Mouse (Mus musculus) adrenal gland, adult (tissue): ENCODE measurements at regions not wholly inside any gene's neighbourhood (a gene's known extent, or its start where the extent isn't known, plus 50 kb on each side); places are given as distances from the start of the nearest gene placed in this dataset.

Experiments used
- DNase-seq, 2 experiments: peaks; one replicate each; pipeline ENCODE4 v3.0.0; 2022 to 2023; ENCODE audit warnings: low spot score in 1 of 2; ENCODE audit not compliant: inconsistent age in 2 of 2

DNA sequence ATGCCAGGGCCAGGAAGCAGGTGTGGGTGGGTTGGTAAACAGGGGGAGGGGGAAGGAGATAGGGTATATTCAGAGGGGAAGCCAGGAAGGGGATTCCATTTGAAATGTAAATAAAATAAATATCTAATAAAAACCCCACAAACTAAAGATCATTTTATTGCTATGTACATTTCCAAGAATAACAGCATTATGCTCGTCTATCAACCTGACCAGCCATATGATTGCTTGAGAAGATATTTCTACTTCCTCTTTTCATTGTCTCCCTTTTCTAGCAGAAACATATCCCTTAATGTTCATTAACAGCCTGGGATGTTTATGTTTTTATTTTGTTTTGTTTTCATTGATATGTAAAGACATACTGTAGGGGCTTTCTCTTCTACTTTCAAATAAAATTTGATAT is 202.6 kb downstream of the Slitrk5 start:
- DNase-seq: no peak

DNA sequence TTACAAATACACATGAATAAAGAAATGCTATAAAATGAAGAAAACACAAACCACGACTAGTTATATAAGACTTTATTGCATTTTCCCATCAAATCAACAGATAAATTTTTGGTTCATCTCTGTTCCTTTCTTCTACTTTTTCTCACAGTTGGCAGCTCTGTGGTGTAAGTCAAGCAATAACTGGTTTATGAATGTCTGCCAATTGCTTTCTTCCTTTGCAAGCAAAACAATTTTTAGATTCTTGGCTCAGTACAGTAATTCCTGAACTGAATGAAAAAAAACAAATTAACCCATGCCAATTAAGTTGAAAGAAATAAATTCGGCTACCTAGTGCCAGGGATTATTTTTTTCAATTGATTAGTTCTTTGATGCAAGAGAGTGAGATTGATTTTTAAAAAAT is 203.1 kb downstream of the Slitrk5 start:
- no peak for DNase-seq

DNA sequence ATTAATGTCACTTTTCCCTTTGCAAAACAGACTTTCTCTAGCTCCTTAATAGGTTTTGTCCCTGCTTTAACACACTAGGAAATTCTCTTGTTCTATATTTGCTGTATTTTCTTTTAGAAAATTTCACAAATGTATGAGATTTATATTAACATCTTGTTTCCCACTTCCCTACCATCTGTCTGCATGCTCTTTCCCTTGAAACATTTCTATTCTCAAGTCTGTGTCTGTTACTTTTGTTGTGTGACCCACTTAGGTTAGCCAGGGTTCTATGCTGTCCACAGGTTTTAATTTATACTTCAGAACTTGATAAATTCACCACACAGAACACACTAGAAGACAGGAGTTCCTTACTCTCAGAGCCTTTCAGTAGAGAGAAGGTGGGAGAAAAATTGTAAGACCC is 209.1 kb downstream of the Slitrk5 start:
- DNase-seq: no peak

DNA sequence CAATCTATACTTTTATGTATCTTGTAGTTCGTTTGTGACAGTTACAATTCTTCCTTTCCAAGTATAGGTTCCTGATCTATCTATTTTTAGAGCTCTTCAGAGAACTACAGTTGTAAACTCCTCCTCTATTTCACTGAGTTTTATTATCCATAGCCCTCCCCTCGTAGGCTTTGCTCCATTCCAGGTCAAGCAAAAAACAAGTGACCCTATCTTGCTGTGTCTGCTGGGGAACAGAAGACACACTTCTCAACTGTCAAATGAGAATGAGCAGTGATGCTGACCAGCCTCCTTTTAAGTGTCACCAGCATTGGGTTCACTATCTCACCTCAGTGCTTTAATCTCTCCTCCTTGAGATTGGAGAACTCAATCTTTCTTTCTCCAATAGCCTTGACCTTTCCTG is 212.8 kb downstream of the Slitrk5 start:
- peak in 1 of 2 experiments; percentile 5 for DNase-seq

DNA sequence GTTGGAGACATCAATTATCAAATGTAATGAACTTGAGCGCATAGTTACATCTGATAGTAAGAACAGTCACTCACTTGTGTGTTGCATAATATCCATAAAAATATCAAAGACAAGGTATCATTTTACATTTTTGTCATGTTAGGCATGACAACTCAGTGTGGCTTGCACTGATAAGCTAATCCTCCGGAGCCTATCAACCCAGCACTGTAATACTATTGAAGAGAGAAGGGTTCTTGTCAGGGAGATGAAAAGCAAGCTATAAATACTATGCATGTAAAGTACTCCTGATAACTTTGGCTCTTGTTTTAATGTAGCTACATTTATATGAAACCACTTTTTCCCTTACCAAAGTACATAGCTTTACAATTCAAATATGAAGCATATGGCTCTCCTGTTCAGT is 213.9 kb downstream of the Slitrk5 start:
- peak in 1 of 2 experiments; percentile 9 for DNase-seq
